Mouse (Mus musculus): ENCODE measurements at regions not wholly inside any gene's neighbourhood (a gene's known extent, or its start where the extent isn't known, plus 50 kb on each side); places are given as distances from the start of the nearest gene placed in this dataset.

DNA sequence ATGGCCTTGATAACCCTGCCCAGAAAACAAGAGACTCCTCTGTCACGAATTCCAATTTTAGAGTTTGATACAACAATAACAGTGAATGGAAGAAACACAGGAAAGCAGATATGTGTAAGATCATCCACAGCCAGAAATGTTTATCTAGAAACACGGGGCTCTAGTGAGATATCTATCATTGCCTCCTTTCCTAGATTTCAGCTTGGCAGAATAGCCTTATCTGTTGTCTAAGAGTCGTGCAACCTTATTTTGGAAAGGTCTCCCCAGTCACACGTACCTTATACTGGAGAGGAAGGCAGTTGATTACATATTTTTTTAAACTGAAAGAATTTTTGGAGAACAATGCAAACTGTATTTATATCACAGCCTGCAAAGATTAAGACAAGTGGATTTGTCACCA, 61.6 kb downstream of the Gm10295 start:
- no peak for DNase-seq (ENCODE audit: low spot score in 2 of 2)

DNA sequence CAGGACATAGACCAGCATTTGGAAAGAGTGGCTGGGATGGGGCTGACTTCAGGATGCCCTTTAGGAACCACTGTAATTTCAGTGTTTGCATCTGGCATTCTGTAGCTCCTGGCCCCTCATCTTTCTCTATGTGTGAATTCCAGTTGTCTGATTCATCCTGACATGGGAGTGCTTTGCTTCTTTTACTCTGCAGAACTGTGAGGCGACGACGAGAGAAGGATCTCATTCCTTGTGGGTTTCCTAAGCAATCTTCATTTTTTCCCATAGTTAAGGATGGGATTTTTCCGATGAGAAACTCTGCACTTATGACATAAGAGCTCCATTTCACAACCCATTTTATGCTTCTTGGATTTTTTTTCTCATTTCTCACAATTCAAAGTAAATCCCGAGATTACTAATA, 62.0 kb downstream of the Gm10295 start:
- DNase-seq (ENCODE audit: low spot score in 2 of 2) = no peak

DNA sequence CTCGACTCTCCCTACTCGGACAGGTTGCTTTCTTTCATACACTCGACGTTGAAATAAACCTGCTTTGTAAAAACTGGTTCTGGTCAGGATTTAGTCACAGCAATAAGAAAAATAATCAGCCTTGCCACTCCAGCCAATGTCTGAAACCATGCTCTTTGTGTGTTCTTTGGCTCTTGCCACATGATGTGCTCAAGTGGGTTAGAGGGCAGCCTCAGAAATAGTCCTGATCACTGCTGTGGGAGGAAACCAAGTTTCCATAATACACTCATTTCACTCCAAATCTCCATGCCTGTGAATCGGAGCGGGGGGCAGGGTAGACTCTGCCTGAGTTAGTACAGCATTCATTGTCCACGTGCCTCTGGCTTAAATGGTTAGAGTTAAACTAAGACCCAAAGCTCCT, 63.8 kb downstream of the Gm10295 start:
- DNase-seq (ENCODE audit: low spot score in 2 of 2) = no peak

DNA sequence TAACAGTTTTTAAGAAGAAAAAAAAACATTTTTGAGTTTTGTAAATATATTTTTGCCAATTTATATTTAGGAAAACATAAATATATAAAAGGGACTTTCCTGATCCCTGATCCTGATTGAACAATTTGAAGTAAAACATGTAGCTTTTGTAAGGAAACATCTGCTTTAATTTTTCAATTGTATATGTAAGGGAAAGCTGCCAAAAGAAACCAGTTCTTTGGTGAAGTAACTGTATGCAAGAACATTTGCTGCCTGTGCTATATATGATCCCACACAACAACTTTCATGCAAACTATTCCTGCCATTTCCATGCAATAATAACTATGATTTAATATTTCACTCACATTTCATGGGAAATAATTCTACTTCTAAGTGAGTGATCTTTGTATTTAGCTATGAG, 67.0 kb downstream of the Gm10295 start:
- no peak for DNase-seq (ENCODE audit: low spot score in 2 of 2)

DNA sequence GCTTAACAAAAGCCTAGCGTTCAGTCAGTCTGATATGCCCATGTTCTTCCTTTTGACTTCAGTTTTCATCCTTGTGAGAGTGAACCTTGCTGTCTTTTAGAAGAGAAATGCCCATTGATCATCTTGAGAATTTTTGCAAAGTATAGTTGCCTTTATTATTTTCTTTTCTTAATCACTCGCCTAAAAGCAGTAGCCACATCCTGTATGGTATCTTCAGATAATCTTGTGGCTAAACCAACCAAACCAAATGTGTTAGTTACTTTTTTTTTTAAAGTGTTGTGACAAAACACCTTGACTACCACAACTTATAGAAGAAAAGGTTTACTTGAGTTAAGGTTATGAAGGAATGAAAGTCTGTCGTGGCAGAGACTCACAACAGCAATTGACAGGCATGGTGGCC, 67.9 kb downstream of the Gm10295 start:
- no peak for DNase-seq (ENCODE audit: low spot score in 2 of 2)

DNA sequence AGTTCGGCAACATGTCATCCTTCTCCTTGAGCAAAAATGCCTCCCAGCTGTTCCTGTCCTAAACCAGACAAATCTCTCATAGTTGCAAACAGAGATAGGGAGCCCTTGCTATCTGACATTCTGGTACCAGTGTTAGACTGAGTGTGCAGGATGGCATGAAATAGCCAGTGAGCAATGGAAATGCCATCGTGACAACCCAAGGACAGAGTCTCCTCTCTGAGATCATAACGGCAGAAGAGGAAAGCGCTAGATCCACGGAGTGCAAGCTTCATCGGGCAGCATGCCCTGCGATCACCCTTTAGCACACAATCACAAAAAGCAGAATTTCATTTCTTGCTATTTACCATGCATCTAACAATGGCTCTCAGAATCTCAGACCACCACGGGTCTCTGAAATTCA, 85.2 kb downstream of the Gm10295 start:
- DNase-seq (ENCODE audit: low spot score in 2 of 2) = no peak

DNA sequence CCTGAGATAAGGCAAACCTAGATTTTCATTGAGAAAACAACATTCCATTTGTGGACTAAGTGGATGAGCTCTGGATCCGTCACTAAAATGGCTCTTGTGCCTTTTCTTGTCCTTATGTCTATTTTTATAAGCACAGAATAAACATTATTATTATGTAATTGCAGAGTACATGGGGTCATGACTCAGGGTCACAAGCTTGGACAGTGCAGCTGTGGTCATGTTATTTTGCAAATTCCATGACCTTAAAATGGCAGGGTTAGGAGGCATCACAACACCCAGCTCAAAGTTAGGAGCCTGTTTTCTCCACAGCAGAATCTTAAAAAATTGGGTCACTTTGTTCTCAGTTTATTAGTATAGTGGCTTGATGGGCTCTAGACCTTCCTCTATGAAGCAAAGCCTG, 87.2 kb downstream of the Gm10295 start:
- DNase-seq (ENCODE audit: low spot score in 2 of 2) = no peak

DNA sequence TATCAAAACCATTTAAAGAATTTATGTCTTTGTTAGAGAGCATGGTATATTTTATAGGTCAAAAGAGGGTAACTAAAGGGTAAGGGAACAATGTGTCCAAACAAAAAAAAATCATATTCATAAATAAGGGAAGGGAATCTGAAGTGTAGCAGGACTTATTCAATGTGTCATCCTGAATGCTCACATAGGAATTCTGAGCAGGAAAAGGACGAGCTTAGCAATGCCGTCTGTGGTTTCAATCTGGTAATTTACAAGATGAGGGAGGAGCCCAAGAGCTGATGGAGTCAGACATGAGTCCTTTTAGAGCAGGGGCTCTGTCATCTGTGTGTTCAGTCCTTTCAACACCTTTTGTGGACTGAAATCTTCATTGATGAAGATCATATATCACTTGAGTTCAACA, 101.6 kb downstream of the Gm10295 start:
- DNase-seq (ENCODE audit: low spot score in 2 of 2) = no peak

DNA sequence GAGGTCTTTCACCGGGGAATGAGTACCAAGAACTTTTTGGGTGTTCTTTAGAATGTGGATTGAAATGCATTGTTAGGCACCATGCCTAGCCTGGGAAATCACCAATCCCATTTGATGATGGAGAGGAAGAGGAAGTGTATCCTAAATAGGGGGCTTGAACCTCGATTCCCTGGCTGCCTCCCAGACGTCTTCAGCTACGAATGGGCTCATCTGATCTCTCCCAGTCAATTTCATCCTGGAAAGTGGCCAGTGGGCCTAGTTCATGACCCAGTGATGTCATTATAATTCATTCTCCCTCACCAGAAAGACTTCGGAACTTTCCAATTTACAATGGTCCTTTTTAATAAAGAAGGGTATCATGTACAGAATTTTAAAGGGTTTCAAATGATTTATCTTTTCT, 102.1 kb downstream of the Gm10295 start:
- DNase-seq (ENCODE audit: low spot score in 2 of 2) = no peak

DNA sequence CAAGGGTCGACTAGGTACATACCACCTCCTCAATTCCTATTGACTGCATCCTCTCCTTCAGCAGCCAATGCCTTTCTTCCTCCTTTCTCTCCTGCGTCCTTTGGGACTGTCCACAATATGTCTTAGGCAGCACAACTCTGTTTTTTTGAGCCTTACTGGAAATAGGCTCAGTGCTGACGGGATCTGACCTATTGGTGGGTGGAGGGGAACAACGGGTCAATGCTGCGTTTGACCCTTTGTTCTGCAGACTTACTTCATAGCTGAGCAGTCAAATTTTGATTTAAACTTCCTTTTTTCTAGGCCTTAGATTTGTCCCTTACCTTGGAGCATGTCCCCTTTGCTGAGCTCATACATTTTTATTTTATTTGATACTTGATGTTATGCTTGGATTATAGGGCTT, 103.4 kb downstream of the Gm10295 start:
- no peak for DNase-seq (ENCODE audit: low spot score in 2 of 2)

DNA sequence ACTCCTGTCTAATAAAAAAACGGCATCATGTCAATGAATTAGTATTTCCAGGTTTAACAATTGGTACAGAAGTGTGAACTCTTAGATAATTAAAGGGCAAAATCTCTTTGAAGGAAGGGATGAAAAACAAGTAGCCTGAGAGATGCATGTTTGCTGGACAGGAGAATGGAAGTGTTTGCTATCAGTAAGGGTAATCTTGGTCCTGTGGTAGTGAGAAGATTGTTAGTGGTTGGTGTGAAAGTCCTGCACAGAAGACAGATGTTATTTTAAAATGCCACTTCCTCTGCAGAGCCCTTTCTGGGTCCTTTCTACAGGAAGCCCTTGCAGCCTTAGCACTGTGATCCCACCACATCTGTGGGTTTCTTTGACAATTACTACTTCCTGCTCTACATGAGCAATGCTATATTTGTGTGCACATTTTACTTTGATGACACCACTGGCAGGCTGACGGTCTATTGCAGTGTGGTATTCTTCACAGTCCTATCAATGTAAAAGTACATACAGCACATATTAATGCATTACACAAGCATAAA, 108.8 kb downstream of the Gm10295 start:
- DNase-seq (ENCODE audit: low spot score in 2 of 2) = no peak

DNA sequence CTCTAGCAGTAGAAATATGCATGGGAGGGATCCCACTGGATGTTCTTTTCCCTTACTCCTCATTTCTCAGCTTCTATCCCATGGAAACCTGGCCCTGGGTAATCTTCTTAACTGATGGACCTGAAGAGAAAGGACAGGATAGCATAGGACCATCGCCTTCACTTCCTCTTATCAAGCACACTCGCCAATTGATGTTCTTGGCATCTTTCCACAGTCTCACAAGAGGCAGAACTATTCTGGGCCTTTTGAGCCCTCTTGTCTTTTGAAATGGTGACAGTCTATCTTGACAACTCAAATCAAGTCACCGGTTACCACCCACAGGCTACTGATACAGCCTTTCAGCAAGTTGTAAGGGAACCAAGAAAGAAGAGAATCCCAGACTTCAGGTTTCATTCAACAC, 112.1 kb downstream of the Gm10295 start:
- no peak for DNase-seq (ENCODE audit: low spot score in 2 of 2)

DNA sequence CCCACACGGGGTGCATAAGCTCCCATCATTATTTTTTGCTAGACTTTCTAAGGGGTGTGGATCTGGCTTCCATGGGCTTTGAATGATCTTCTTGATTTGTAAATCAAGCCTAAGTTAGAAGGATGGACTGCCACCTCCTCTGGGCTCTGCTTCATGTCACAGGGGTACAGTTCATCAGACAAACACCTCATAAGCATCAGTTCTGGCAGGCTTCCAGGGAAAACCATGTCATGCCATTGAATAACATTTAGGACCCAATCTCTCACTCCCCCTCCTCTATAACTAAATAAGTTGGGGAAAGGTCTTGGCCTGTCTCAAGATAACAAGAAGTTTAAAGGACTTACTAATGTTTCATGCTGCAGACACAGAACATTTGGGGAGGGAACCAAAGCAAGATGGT, 115.0 kb downstream of the Gm10295 start:
- no peak for DNase-seq (ENCODE audit: low spot score in 2 of 2)

DNA sequence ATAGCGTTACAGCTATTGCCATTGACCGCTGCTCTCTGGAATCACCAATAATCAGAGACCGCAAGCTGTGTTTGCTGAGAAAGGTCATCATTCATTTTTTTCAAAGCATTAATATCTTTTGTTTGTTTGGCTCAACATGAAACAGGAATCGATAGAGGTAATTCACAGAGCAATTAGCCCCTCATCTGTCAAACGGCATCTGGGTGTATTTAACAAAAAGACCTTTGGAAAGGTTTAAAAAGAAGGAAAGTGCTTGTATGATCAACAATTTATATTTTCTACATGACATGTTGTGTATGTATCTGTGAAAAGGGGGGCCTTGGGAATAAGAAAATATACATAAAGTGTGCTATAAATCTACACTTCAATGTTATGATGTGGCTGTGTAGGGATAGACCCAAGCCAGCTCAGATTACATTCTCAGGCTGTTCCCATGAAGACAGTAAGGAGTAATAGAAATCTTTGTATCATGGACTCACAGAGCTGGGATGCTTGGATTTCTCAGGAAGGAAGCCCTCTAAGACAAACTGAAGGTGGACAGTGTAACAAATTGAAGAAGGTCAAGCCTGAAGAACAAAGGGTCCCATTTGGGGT, 117.0 kb downstream of the Gm10295 start:
- DNase-seq (ENCODE audit: low spot score in 2 of 2) = no peak

DNA sequence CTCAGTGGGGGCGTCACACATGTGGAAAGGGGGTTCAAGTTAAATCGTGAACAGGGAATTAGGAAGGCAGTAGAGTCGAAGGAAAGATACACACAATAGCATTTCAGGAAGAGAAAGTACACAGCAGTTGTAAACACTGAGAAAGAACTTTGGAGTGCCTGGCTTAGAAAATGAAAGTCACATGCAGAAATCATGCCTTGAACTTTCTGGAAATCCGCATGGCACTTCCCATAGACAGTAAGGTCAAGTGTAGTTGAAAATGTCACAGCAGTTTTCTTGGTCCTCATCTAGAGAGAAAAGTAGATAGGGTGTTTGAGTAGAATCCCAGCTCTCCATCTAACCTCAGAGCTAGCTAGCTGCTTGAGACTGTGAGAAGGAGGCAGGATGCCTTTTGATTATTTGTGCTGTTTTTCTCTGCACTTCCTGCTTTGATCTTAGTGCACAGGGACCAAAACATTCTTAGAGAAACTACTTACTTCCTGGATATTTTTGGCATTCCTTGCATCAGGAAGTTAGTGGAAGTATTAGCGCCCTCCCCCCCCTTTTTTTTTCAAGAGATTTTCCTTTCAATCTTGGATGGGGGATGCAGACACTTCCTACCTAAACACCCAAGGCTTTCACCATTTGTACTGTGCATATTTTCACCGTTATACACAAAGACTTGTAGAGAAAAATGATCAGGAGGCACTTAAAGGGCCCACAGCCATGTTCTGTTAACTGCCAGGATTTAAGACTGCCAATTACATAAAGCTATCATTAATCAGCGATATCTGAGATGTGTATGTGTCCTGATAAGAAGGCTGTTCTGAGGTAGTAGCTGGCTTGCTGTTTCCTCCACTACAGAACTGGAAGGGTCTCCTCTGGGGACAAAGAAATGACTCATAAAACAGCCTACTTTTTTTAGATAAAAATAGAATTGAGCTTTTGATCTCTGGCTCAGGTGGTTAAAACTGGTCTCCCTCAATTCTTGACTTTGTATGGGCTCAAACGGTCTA, 118.2 kb downstream of the Gm10295 start:
- no peak for DNase-seq (ENCODE audit: low spot score in 2 of 2)

DNA sequence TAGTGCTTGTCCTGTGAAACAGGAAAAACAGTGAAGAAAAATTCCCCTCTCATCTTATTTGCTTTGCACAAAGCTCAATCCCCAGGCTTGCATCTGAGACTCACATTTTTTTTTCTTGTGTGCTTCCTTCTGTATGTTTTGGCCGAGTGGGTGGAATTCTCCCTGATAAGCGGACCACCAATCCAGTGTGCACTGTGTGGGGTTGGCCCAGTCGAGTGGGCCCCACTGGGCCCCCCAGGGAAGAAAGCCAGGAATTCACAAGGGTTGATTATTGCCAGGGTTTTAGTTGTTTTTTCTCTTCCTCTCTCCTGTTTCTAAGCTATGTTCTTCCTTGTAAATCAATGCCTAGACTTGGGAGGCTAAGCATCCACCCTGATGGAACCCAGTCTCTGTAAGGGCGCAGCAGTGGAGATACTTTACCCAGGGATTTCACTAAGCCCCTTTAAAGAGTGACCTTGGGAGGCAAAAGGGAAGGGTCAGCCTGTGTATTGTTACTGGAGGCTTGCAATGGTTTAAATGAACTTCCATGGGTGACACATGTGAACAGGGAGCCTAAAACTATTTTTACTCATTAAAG, 120.3 kb downstream of the Gm10295 start:
- peak; percentile 18 to 23 for DNase-seq (ENCODE audit: low spot score in 2 of 2)

DNA sequence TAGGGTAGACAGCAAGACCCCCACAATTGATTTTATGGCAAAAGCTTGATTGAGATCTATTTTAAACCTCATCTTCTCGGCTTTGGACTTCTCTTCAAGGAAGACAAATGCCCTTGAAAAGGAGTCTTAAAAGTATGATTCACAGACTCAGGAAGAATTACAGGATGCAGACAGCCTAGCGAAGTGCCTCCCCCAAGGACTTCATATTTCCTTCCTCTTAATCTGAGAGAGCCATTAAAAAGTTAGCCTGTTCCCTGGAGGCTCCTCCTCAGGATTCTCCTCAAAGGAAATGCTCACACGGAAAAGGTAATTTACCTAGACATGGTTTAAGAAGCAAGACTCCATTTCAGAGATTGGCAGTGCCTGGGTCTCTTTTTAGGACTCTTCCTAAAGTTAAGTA, 122.1 kb downstream of the Gm10295 start:
- DNase-seq (ENCODE audit: low spot score in 2 of 2) = no peak

DNA sequence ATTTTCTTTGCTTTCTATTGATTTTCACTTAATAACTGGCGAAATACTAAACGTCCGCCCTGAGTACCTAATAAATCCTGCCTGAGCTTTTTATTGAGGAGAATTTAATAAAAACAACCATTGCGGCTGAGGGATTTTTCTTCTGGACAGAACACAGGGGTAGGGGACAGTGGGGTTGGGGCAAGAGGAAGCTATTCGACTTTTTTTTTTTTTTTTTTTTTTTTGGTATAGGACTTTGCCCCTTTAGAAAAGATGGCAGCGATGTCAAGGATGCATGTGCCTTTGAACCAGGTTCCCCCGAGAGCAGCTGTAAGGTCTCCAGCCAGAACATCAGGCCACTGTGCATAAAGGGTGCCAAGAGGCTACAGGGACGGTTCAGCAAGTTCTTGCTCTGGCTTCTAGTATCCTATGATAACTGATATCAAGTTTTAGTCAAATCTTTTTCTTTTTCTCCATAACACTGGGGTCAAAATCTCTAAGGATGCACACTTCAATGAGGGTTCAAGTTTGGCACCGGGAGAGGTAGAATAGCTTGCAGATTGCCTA, 126.9 kb downstream of the Gm10295 start:
- no peak for DNase-seq (ENCODE audit: low spot score in 2 of 2)

DNA sequence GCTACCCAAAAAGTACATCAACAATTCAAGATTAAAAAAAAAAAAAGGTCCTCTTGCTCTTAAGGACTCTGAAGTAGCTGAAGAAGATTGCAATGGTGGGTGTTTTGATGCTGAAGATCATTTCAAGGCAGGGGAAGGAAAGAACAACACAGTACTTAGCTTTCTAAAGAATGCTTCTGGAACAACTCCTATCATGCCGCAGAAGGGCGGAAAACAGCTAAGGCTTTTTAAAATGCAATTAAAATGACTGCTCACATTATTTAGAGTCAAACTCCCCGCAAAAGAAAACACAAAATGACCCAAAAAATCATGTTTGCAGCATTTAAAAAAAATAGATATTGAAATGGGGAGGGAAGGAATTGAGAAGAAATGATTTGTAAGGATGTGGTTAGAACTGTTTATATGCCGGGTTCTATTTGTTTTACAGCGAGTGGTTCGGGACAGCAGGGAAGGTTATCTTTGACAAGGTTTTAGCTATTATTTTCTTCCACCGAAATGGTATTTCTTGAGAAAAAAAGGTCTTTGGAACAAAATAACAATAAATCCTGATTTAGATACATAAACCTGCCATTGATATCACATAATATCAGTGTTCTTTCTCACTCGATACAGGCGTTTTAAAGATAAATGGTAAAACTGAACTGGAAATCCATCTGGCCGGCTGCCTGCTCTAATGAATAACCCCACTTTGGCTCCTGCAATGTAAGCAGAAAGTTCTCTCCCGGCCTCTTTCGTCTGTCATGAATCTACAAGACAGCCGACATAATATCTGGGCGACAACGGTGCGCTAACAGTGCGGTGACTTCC, 127.6 kb downstream of the Gm10295 start:
- DNase-seq (ENCODE audit: low spot score in 2 of 2) = no peak

DNA sequence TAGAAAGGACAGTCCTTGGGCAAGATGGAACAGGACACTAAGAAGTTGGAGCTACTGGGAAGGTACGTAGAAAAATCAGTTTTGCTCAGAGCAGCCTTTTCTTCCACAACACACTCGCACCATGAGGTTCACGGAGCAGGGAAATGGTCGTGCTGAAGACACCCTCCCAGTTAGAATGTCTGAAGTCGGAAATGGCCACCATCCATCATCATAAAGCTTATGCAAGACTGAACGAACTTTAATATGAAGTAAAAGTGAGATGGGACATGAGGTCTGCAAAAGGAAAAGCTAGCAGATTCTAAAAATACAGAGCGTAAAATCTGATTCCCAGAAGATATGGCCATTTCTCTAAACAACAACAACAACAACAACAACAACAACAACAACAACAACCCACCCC, 133.9 kb downstream of the Gm10295 start:
- no peak for DNase-seq (ENCODE audit: low spot score in 2 of 2)

DNA sequence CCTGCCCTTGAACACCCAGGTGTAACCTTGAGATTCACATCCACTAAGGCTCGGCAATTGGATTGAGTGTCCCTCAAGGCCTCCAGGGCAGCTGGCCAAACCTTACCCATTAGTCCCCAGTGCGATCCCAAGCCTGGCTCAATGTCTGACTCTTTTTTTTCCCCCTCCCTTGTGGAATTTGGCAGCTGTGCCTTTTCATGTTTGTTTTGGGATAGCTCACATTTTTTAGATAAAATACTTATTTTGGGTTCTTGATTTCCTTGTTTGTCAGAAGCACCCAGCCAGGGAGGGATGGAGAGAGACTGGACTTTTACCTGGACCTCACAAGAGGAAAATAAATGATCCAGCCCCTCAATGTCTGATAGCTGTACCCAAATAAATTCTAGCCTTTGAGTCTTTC, 134.5 kb downstream of the Gm10295 start:
- DNase-seq (ENCODE audit: low spot score in 2 of 2) = peak in 1 of 2 experiments; percentile 20

Measured in gastrocnemius, postnatal 4 days (tissue).